Mouse (Mus musculus) cerebellum, adult 2 months (tissue): Measurements from ENCODE around the gene Gas7. TPM values are rescaled to one million over a fixed set of nuclear protein-coding genes. Genes with fewer than 3 reads are reported as not detected.
A peak's percentile ranks its signal among the peaks of the same experiment; 100 is the strongest.

Experiments
- DNase-seq, 2 experiments: peaks; one replicate each; pipeline ENCODE4 v3.0.0; 2021
- H3K27ac ChIP-seq: fragments of 200-500 bp; 2 replicates; pipeline ENCODE4 v1.5.1; 2012; ENCODE audit warnings: low read length, control low read depth, inconsistent platforms; ENCODE audit not compliant: insufficient read depth
- H3K27me3 ChIP-seq: fragments of 200-500 bp; 2 replicates; pipeline ENCODE4 v1.6.1; 2012; ENCODE audit warnings: inconsistent platforms, mild to moderate bottlenecking, low read length, moderate library complexity; ENCODE audit not compliant: control insufficient read depth, insufficient read depth
- H3K4me1 ChIP-seq: fragments of 200-500 bp; 2 replicates; pipeline ENCODE4 v1.6.1; 2011; ENCODE audit warnings: low read length; ENCODE audit not compliant: control insufficient read depth, insufficient read depth
- H3K4me3 ChIP-seq: fragments of 200-500 bp; replicated peaks from 2 replicates; pipeline ENCODE3; 2011; ENCODE audit warnings: mild to moderate bottlenecking, low read depth, low read length, control low read depth; ENCODE audit not compliant: insufficient read depth
- CTCF ChIP-seq: fragments of 200-500 bp; IDR thresholded peaks from 2 replicates; pipeline ENCODE4 v1.5.1; 2011; ENCODE audit warnings: low read depth, mild to moderate bottlenecking, control low read depth, low read length, moderate library complexity, borderline replicate concordance; ENCODE audit not compliant: insufficient read depth
- POLR2A ChIP-seq: fragments of 200-500 bp; IDR thresholded peaks from 2 replicates; pipeline ENCODE4 v1.6.1; 2011; ENCODE audit warnings: low read length, control low read depth, borderline replicate concordance; ENCODE audit not compliant: insufficient read depth
- WGBS: fragments of 180-500 bp; shearing (Covaris S2); methylation state at CpG from one replicate; pipeline ENCODE4 v1.1.7; 2018; 5-methylcytosine and 5-hydroxymethylcytosine counted together
- polyA plus RNA-seq: library from polyadenylated mRNA; depleted of rRNA; stranded (reverse); fragments of >200 nt; gene quantifications from 2 replicates; pipeline ENCODE4 v1.2.3, GENCODE M21; 2012

Gene Gas7
- polyA plus RNA-seq, 1 experiment: 182 TPM

DNA sequence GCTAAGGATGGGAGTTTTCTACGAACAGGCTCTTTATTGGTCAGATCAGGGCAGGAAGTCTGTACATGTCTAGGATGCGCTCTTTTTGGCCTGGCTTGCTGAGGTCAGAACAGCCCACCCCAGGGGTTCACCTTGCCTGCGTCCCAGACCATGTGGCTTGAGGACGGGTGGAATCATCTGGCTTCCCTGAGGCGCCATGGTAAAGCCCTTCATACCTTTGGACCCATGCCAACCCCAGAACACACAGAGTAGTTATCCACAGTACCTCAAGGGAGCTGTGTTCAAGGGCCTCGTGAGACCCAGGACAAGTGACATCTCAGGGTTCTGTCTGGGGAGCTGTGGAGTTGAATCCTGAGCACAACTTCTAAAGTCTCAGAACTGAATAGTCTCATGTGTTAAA is 196.5 kb downstream of the Gas7 start:
- Histone ChIP-seq H3K4me1 (peaks cover 39% of the 10 kb centered on the region), H3K27ac (peak overlapping the region; percentile 57), H3K27me3 (no peaks in the 10 kb centered on the region), H3K4me3 (peak overlapping the region; percentile 83)
- WGBS: 32% methylated on average over 6 of the region's 6 CpGs
- DNase-seq: peak; percentile 53 to 56
- no peak for TF ChIP-seq POLR2A
- no peak for TF ChIP-seq CTCF

DNA sequence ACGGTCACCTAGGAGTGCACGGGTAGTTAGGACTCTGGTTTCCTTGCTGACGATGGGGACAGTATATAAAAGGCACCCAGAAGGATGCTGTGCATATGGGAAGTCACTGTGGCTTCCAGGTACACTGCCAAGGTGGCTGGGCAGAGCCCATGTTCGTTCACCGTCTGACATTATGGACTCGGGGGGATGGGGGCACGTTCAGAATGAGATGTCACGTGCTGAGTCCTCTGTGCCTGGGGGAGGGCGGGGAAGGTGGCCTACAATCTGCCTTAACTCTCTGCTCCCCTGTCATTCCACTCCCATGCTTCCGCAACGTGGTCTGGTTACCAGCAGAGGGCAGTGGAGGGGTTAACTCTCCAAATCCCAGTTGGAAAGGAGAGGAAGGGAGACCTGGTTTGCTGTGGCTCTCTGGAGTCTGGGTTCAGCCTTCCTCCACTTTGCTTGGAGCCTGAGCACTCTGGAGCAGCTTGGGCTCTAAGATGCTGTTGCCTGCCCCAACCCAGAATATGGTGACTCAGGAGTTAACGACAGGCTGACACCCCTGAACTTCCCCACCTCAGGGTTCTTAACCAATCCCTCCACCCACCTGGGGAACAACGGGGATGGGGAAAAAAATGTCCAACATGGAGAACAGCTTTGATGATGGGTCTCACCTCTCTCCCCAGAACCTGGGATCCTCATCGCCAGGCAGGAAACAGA is 197.1 kb downstream of the Gas7 start:
- H3K27ac ChIP-seq: peak overlapping the region; percentile 87
- WGBS: 4% methylated on average over 14 of the region's 14 CpGs
- H3K4me3 ChIP-seq: peak overlapping the region; percentile 83
- peak; percentile 92 to 95 for DNase-seq
- peak; percentile 78 for TF ChIP-seq POLR2A
- peak; percentile 79; the same call in 1 of the 2 replicates for TF ChIP-seq CTCF
- no peaks in the 10 kb centered on the region for H3K27me3 ChIP-seq
- H3K4me1 ChIP-seq: peaks cover 45% of the 10 kb centered on the region

DNA sequence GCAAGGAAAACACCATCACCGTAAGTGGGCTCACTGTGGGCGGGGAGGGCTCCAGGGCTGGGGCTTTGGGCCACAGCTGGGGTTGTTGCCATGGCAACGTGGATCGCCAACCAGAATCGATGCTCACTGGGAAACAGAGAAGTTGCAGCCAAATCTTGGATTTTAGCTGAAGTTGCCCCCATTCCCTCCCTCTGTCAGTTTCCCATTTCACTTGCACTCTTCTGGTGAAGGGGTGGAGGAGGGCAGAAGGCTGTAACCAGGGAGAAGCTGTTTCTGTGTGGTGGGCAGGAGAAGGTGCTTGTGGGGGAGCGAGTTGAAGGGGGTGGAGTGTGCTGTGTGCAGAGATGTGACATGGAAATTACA is 197.6 kb downstream of the Gas7 start:
- WGBS: under 1% methylated on average over 6 of the region's 6 CpGs
- H3K4me3 ChIP-seq: peak overlapping the region; percentile 83
- no peaks in the 10 kb centered on the region for H3K27me3 ChIP-seq
- TF ChIP-seq POLR2A (no peak), CTCF (no peak)
- H3K27ac ChIP-seq: peak overlapping the region; percentile 87
- H3K4me1 ChIP-seq: peaks cover 47% of the 10 kb centered on the region
- DNase-seq: peak in 1 of 2 experiments; percentile 72

DNA sequence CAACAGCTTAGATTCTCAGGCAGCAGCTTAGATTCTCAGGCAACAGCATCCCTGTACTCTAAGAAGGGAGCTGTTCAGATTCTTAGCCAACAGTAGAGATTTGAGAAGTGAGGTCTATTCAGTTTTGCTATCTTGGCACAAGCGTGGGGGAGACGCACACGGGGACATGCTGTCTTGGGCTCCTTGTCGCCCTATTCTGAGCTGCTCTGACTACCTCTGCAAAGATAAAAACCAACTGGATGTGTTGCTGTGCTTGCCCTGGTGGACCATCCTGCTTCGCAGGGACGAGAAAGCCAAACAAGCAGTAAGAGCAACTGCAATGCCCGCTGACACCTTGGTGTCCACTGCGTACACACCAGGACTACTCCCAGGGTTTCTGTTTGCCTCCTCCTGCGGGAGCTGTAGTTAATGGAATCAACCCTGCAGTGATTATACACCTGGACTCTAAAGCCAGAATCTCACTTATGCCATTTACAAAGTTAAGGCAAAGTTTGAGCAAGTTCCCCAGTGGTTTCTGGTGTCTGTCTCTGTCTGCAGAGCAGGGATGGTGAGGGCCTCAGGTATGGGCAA is 198.4 kb downstream of the Gas7 start:
- Histone ChIP-seq H3K4me3 (peak overlapping the region; percentile 83), H3K27ac (peak overlapping the region; percentile 87), H3K27me3 (no peaks in the 10 kb centered on the region), H3K4me1 (peaks cover 53% of the 10 kb centered on the region)
- TF ChIP-seq POLR2A: no peak; the same call in 1 of the 2 replicates
- TF ChIP-seq CTCF: no peak
- peak; percentile 45 to 52 for DNase-seq
- 15% methylated on average over 9 of the region's 9 CpGs for WGBS

DNA sequence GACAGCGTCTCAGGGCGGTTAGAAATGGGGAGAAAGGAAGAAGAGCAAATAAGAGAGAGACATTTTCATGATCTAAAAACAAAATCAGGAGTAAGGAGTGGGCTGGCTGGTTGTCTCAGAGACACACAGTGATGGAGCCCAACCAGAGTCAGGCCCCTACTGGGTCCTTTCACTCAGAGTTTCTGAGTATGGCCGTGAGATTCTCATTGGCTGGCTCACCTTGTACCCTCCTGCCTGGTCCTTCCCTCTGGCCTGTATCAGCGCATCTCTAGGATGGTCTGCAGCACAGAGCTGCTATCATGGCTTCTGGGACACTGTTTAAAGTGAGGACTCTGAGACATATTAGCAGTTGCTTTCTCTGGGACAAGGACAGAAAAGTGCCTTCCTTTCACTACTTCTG is 199.3 kb downstream of the Gas7 start:
- 28% methylated on average over 4 of the region's 4 CpGs for WGBS
- Histone ChIP-seq H3K4me1 (peaks cover 59% of the 10 kb centered on the region), H3K4me3 (peak overlapping the region; percentile 83), H3K27ac (peak overlapping the region; percentile 87), H3K27me3 (no peaks in the 10 kb centered on the region)
- TF ChIP-seq POLR2A: peak; percentile 57; the same call in 1 of the 2 replicates
- TF ChIP-seq CTCF: no peak
- peak; percentile 57 to 70 for DNase-seq

DNA sequence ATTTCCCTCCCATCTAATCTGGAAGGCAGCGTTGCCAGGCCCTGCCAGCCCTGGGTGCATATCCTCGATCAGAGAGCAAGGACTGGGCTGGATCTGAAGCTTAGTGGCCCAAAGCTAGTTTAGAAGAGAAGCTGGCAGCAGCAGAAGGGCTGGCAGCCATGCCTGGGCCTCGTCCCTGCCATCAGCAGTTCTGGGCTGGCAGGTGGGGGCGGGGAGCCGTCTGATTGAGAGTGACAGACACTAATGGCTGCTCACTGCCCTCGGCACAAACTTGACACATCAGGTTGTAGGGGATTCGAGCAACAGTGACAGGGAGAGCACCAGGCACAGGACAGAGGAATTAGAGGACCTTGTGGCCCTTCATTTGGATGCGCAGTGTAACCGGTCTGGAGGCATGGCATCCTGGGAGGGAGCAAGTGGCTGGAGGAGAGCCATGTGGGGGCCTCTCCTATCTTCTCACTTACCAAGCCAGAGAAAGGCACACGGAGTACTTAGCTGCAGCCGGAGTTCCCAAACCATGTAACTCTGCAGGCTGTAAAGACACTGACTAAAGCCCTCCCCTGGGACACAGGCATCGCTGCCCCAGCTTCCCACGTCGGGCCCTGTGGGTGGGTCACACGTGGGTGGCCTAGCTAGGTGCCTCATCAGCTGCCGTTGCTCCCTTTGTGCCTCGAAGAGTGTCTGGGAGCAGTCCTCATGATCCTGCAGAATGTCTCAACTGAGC is 200.2 kb downstream of the Gas7 start:
- H3K27ac ChIP-seq: peak overlapping the region; percentile 87
- 16% methylated on average over 17 of the region's 17 CpGs for WGBS
- no peak for TF ChIP-seq CTCF
- peak; percentile 13; the same call in 1 of the 2 replicates for TF ChIP-seq POLR2A
- H3K4me3 ChIP-seq: peak overlapping the region; percentile 83
- peaks cover 64% of the 10 kb centered on the region for H3K4me1 ChIP-seq
- DNase-seq: peak; percentile 85 to 88
- no peaks in the 10 kb centered on the region for H3K27me3 ChIP-seq

DNA sequence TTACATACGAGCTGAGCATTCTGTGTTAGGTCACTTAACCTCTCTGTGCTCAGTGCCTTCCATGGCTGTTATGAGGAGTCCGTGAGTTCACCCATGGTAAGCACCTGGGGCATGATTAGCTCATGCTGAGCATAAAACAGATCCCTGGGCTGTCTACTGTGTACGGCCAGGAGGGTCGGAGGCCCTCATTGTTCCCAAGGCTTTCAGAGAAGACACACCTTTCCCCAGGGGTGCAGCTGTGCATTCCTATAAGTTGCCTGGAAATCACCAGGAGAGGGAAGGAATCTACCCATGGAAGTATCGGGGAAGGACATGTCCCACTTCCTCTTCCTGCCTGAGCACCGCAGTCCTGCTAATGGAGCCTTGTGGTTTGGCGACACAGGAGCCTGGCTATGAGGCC is 201.1 kb downstream of the Gas7 start:
- peak overlapping the region; percentile 13 for H3K4me3 ChIP-seq
- 63% methylated on average over 7 of the region's 7 CpGs for WGBS
- H3K27ac ChIP-seq: peak overlapping the region; percentile 87
- no peak for TF ChIP-seq POLR2A
- DNase-seq: peak in 1 of 2 experiments; percentile 39
- no peaks in the 10 kb centered on the region for H3K27me3 ChIP-seq
- peaks cover 62% of the 10 kb centered on the region for H3K4me1 ChIP-seq
